In genomic region chr11:115786473-115786872, GRCm38 (mm10) we compare ENCODE assay signal across 17 mouse cellular contexts. TPM values are rescaled to one million over a fixed set of nuclear protein-coding genes. Genes with fewer than 3 reads are reported as not detected.
DNase-seq lines count a peak whose midpoint lies in the region; ATAC-seq and TF ChIP-seq lines count a peak whose summit lies in the region.
"Had no signal": no experiment of that assay in that cellular context is flagged by ENCODE, and none has a peak within 500 bp of the region (broad histone marks: within the 10 kb centered on the region; RNA-seq: fewer than 3 reads in every experiment).

No protein-coding gene starts in this region.

- H3K27ac ChIP-seq in kidney, embryonic 14.5 days (ENCODE audit: low read depth, low read length): no peak overlapping the region
- H3K27ac ChIP-seq in hindbrain, embryonic 16.5 days (ENCODE audit: low read depth, low read length): no peak overlapping the region
- H3K27ac ChIP-seq: limb, embryonic 10.5 days had no signal

- WGBS in kidney, embryonic 14.5 days: 72% methylated on average over 6 of the region's 6 CpGs
- 48% methylated on average over 6 of the region's 6 CpGs for WGBS in hindbrain, embryonic 16.5 days

- no peaks in the 10 kb centered on the region for H3K9me3 ChIP-seq in kidney, embryonic 14.5 days (ENCODE audit: control insufficient read depth, low read length)
- no peaks in the 10 kb centered on the region for H3K9me3 ChIP-seq in E14TG2a.4 (ENCODE audit: low read length)
- no peaks in the 10 kb centered on the region for H3K9me3 ChIP-seq in hindbrain, embryonic 16.5 days (ENCODE audit: control insufficient read depth, low read length)
- H3K9me3 ChIP-seq: G1E; limb, embryonic 10.5 days; liver, embryonic 13.5 days; megakaryocyte, embryonic 14.5 days had no signal

- H3K4me1 ChIP-seq in kidney, embryonic 14.5 days (ENCODE audit: control insufficient read depth, insufficient read depth, low read length): 0 out of 2 replicates have a peak, but pooled peaks cover 8% of the 10 kb centered on the region
- H3K4me1 ChIP-seq in E14TG2a.4 (replicated peaks; ENCODE audit: low read depth, low read length): peaks cover 48% of the 10 kb centered on the region
- H3K4me1 ChIP-seq in hindbrain, embryonic 16.5 days (ENCODE audit: control insufficient read depth, insufficient read depth, low read depth, low read length): peaks cover 20% of the 10 kb centered on the region

- peaks cover 35% of the 10 kb centered on the region for H3K36me3 ChIP-seq in kidney, embryonic 14.5 days (ENCODE audit: control insufficient read depth, insufficient read depth, low read length)
- H3K36me3 ChIP-seq in E14TG2a.4 (ENCODE audit: insufficient read depth, low read length): peaks cover 35% of the 10 kb centered on the region
- peaks cover 10% of the 10 kb centered on the region for H3K36me3 ChIP-seq in hindbrain, embryonic 16.5 days (ENCODE audit: control insufficient read depth, insufficient read depth, low read length)

- H3K9ac ChIP-seq in kidney, embryonic 14.5 days (ENCODE audit: low read depth, low read length): peak overlapping the region; percentile 31; the same call in 1 of the 2 replicates
- peak overlapping the region; percentile 22; the same call in 1 of the 2 replicates for H3K9ac ChIP-seq in hindbrain, embryonic 16.5 days (ENCODE audit: low read depth, low read length)
- H3K9ac ChIP-seq: liver, embryonic 13.5 days had no signal

- peak; percentile 7 for DNase-seq in gastrocnemius, postnatal 10 days
- DNase-seq in gastrocnemius, postnatal 25 days: no peak
- DNase-seq in kidney, adult 18-20 months: no peak
- DNase-seq in T-cell, adult 2 months (ENCODE audit: low spot score): no peak
- DNase-seq in adrenal gland, adult 8-10 months: no peak
- DNase-seq: adrenal gland, postnatal 25 days; cerebellum, adult 8-10 months; heart, postnatal 14 days; kidney, adult 8-10 months; layer of hippocampus, postnatal 36 days; liver, embryonic 13.5 days had no signal

- H3K4me2 ChIP-seq in kidney, embryonic 14.5 days (replicated peaks; ENCODE audit: low read depth, low read length): no peak overlapping the region
- 0 out of 2 replicates have a peak overlapping the region, but pooled peaks have one; percentile 10 for H3K4me2 ChIP-seq in hindbrain, embryonic 16.5 days (ENCODE audit: low read length)
- H3K4me2 ChIP-seq: liver, embryonic 13.5 days had no signal

- H3K4me3 ChIP-seq in kidney, embryonic 14.5 days (ENCODE audit: low read length): no peak overlapping the region
- 0 out of 2 replicates have a peak overlapping the region, but pooled peaks have one; percentile 10 for H3K4me3 ChIP-seq in E14TG2a.4 (replicated peaks; ENCODE audit: low read length)
- no peak overlapping the region for H3K4me3 ChIP-seq in hindbrain, embryonic 16.5 days (ENCODE audit: low read length)
- H3K4me3 ChIP-seq: limb, embryonic 10.5 days; liver, embryonic 13.5 days had no signal

- no peak for TF ChIP-seq CTCF in E14TG2a.4 (conservative IDR thresholded peaks at IDR 0.05; ENCODE audit: low read length)

- no peaks in the 10 kb centered on the region for H3K27me3 ChIP-seq in kidney, embryonic 14.5 days (ENCODE audit: control insufficient read depth, insufficient read depth, low read length)
- H3K27me3 ChIP-seq in E14TG2a.4 (ENCODE audit: insufficient read depth, low read length): no peaks in the 10 kb centered on the region
- H3K27me3 ChIP-seq in hindbrain, embryonic 16.5 days (replicated peaks; ENCODE audit: control insufficient read depth, insufficient read depth, low read length): no peaks in the 10 kb centered on the region
- H3K27me3 ChIP-seq: liver, embryonic 13.5 days; megakaryocyte, embryonic 14.5 days had no signal

- ATAC-seq in kidney, embryonic 14.5 days (ENCODE audit: low FRiP score, low TSS enrichment): no peak
- ATAC-seq in hindbrain, embryonic 16.5 days: no peak

RNA-seq across cellular contexts. Expression of gene Tmem94, which starts 21.2 kb away (rescaled TPM):
- 10 to 100 TPM; 55.6 to 60.0 TPM for total RNA-seq in gastrocnemius, postnatal 10 days (2021)
- 10 to 100 TPM; 68.5 to 72.2 TPM for total RNA-seq in gastrocnemius, postnatal 25 days (2021)
- 12.4 and 19.9 TPM in 2 replicates for polyA plus RNA-seq in kidney, embryonic 14.5 days (2014; fragmentation: Nextera tagmentation; extraction: Ambion mirVana)
- polyA plus RNA-seq in hindbrain, embryonic 16.5 days (2015; fragmentation: Nextera tagmentation; extraction: Ambion mirVana): 22.0 and 29.0 TPM in 2 replicates
- total RNA-seq in adrenal gland, adult 8-10 months (2022): 100 to 1,000 TPM in 2 of 4 experiments, 10 to 100 TPM in 2; 83.2 to 102 (median 95.5) TPM

RNA-seq across cellular contexts. Expression of gene Caskin2, which starts 27.0 kb away (rescaled TPM):
- 10 to 100 TPM; 16.8 to 22.7 TPM for total RNA-seq in gastrocnemius, postnatal 10 days (2021)
- 10 to 100 TPM; 13.7 to 13.9 TPM for total RNA-seq in gastrocnemius, postnatal 25 days (2021)
- 14.2 and 17.5 TPM in 2 replicates for polyA plus RNA-seq in kidney, embryonic 14.5 days (2014; fragmentation: Nextera tagmentation; extraction: Ambion mirVana)
- 9.0 and 12.6 TPM in 2 replicates for polyA plus RNA-seq in hindbrain, embryonic 16.5 days (2015; fragmentation: Nextera tagmentation; extraction: Ambion mirVana)
- total RNA-seq in adrenal gland, adult 8-10 months (2022): 10 to 100 TPM; 60.6 to 97.3 (median 78.2) TPM

RNA-seq across cellular contexts. Expression of gene Tsen54, which starts 28.1 kb away (rescaled TPM):
- total RNA-seq in gastrocnemius, postnatal 10 days (2021): 10 to 100 TPM; 10.3 to 11.1 TPM
- total RNA-seq in gastrocnemius, postnatal 25 days (2021): 1 to 10 TPM; 3.2 to 7.5 TPM
- 26.2 and 34.9 TPM in 2 replicates for polyA plus RNA-seq in kidney, embryonic 14.5 days (2014; fragmentation: Nextera tagmentation; extraction: Ambion mirVana)
- 18.7 and 23.3 TPM in 2 replicates for polyA plus RNA-seq in hindbrain, embryonic 16.5 days (2015; fragmentation: Nextera tagmentation; extraction: Ambion mirVana)
- total RNA-seq in adrenal gland, adult 8-10 months (2022): 10 to 100 TPM; 20.0 to 32.2 (median 25.4) TPM

RNA-seq across cellular contexts. Expression of gene Llgl2, which starts 37.4 kb away (rescaled TPM):
- total RNA-seq in gastrocnemius, postnatal 10 days (2021): 10 to 100 TPM; 16.5 to 17.4 TPM
- total RNA-seq in gastrocnemius, postnatal 25 days (2021): 1 to 10 TPM; 7.8 to 9.0 TPM
- polyA plus RNA-seq in kidney, embryonic 14.5 days (2014; fragmentation: Nextera tagmentation; extraction: Ambion mirVana): 24.3 and 28.7 TPM in 2 replicates
- polyA plus RNA-seq in hindbrain, embryonic 16.5 days (2015; fragmentation: Nextera tagmentation; extraction: Ambion mirVana): 1.3 and 2.1 TPM in 2 replicates
- total RNA-seq in adrenal gland, adult 8-10 months (2022): 10 to 100 TPM; 10.5 to 13.4 (median 11.5) TPM
